Mouse (Mus musculus) stomach, embryonic 14.5 days (tissue): ENCODE results near the gene Mcoln1. TPM values are rescaled to one million over a fixed set of nuclear protein-coding genes. Genes with fewer than 3 reads are reported as not detected.
A peak's percentile ranks its signal among the peaks of the same experiment; 100 is the strongest.

Experiments
- ATAC-seq: fragments of 200-750 bp; cut with Nextera tagmentation; 2 replicates; pipeline ENCODE4 v1.8.0; 2017; ENCODE audit warnings: low read depth, moderate TSS enrichment; ENCODE audit not compliant: insufficient number of reproducible peaks, insufficient read depth, low FRiP score
- H3K27ac ChIP-seq: fragments of 300-500 bp; sonication (generic); 2 replicates; pipeline ENCODE4 v1.5.1; 2014; ENCODE audit warnings: mild to moderate bottlenecking, low read length, moderate library complexity, mixed read lengths
- H3K27me3 ChIP-seq: fragments of 300-500 bp; sonication (generic); 2 replicates; pipeline ENCODE4 v1.6.1; 2014; ENCODE audit warnings: low read length, control low read depth, mixed read lengths; ENCODE audit not compliant: control insufficient read depth, insufficient read depth
- H3K36me3 ChIP-seq: fragments of 300-500 bp; sonication (generic); 2 replicates; pipeline ENCODE4 v1.6.1; 2014; ENCODE audit warnings: mild to moderate bottlenecking, control low read depth, low read length, moderate library complexity, mixed read lengths; ENCODE audit not compliant: control insufficient read depth, insufficient read depth
- H3K4me1 ChIP-seq: fragments of 300-500 bp; sonication (generic); 2 replicates; pipeline ENCODE4 v1.6.1; 2014; ENCODE audit warnings: low read length, control low read depth, mixed read lengths; ENCODE audit not compliant: control insufficient read depth, insufficient read depth
- H3K4me2 ChIP-seq: fragments of 300-500 bp; sonication (generic); replicated peaks from 2 replicates; pipeline ENCODE4 v1.6.1; 2014; ENCODE audit warnings: low read depth, low read length, control low read depth
- H3K4me3 ChIP-seq: fragments of 300-500 bp; sonication (generic); 2 replicates; pipeline ENCODE4 v1.5.1; 2014; ENCODE audit warnings: low read depth, low read length, control low read depth
- H3K9ac ChIP-seq: fragments of 300-500 bp; sonication (generic); replicated peaks from 2 replicates; pipeline ENCODE4 v1.6.1; 2014; ENCODE audit warnings: low read depth, mild to moderate bottlenecking, control low read depth, low read length, moderate library complexity, mixed read lengths
- H3K9me3 ChIP-seq: fragments of 300-500 bp; sonication (generic); 2 replicates; pipeline ENCODE4 v1.6.1; 2016; ENCODE audit warnings: low read depth, low read length, control low read depth; ENCODE audit not compliant: control insufficient read depth
- WGBS: fragments of 180-500 bp; shearing (Covaris S2); extraction: QIAGEN DNeasy Blood & Tissue Kit; methylation state at CpG from one replicate; pipeline ENCODE4 v1.1.7; 2014; 5-methylcytosine and 5-hydroxymethylcytosine counted together
- polyA plus RNA-seq: library from polyadenylated mRNA; unstranded; fragments of >200 nt; fragmentation: Nextera tagmentation; extraction: Ambion mirVana; gene quantifications from 2 replicates; pipeline ENCODE4 v1.2.1, GENCODE M21; 2014

Gene Mcoln1
- polyA plus RNA-seq, 1 experiment from 2014 or later, result 34.3 TPM

DNA sequence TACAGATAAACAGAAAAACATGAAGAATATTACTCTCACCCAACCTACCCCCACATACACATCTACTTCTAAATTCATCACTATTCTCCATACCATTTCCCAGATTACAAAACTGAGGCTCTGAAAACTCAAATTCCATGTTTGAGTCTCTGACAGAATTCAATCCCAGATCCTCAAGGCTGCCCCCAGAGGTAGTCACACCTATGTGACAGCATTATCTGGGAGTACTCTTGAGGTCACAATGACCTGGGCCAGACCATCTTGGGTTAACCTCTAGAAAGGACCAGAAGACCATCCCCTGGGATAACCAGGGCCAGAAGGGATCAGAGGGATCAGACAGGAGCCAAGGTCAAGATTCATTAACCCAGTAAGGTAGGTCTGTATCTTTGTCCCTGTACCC lies 29.7 kb upstream of the Mcoln1 start, which contains the start of gene Tex45:
Gene Tex45 (plus strand): TSS at position 301 of the 400 bp plus-strand sequence.
- no peak for ATAC-seq
- no peak within 1 kb of the TSS for H3K27ac ChIP-seq
- no peak within 1 kb of the TSS for H3K9ac ChIP-seq
- H3K27me3 ChIP-seq, result no peaks in the 10 kb centered on the region
- no peaks in the 10 kb centered on the region for H3K9me3 ChIP-seq
- H3K36me3 ChIP-seq, result no peaks in the 10 kb centered on the region
- H3K4me3 ChIP-seq, result no peak within 1 kb of the TSS
- no peak within 1 kb of the TSS for H3K4me2 ChIP-seq
- H3K4me1 ChIP-seq, result no peaks in the 10 kb centered on the region

GRCm38 (mm10) chr8:3475715-3476429 lies 24.4 kb upstream of the Mcoln1 start:
- Histone ChIP-seq H3K36me3 (no peaks in the 10 kb centered on the region), H3K27me3 (no peaks in the 10 kb centered on the region), H3K9me3 (no peaks in the 10 kb centered on the region), H3K4me2 (peak overlapping the region; percentile 37), H3K4me3 (peak overlapping the region; percentile 15; the same call in 1 of the 2 replicates), H3K9ac (no peak overlapping the region), H3K4me1 (no peaks in the 10 kb centered on the region), H3K27ac (no peak overlapping the region)
- no peak for ATAC-seq
- 32% methylated on average over 37 of the region's 37 CpGs for WGBS

DNA sequence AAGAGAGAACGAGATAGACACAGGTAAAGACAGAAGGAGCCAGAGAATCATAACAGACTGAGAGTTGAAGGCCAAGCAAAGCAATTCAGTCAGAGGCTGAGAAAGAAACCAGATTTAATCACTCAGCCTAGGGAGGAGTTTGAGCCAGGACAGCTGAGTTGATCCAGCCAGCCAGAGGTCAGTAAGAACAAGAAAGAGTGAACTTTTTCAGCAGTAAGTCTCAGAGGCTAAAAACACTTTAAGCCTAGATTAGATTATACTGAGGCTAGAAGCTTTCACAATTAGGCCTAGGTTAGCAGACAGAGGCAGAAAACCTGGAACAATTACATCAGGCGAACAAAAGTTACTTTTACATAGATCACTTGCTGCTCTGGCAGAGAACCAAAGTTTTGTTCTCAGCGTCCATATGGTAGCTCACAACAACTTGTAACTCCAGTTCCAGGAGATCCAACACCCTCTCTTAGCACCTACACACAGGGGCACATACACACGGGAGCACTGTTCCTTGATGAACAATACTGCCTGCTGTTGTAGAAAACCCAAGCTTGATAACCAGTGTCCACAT lies 20.0 kb upstream of the Mcoln1 start:
- Histone ChIP-seq H3K9me3 (no peaks in the 10 kb centered on the region), H3K4me3 (no peak overlapping the region), H3K9ac (no peak overlapping the region), H3K27me3 (no peaks in the 10 kb centered on the region), H3K36me3 (no peaks in the 10 kb centered on the region), H3K4me1 (no peaks in the 10 kb centered on the region), H3K27ac (no peak overlapping the region; the same call in 1 of the 2 replicates), H3K4me2 (no peak overlapping the region)
- WGBS, result 48% methylated on average over 4 of the region's 4 CpGs
- no peak for ATAC-seq

DNA sequence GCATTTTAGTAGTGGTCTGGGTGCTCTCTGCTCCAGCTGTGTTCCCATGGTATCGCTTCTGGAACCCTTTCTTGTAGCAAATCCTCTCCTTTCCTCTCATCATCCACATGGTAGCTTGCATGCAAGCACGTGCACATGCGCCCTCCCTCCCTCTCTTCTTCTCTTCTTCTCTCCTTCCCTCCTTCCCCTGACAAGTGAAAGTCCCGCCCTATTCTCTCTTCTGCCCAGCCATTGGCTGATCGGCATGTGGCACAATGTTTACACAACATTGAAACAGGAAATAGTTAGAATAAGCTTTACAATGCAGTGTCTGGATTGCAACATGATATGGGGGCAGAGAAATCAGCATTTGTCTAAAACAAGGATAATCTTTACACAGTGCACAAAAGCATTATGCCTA lies 18.7 kb upstream of the Mcoln1 start:
- no peaks in the 10 kb centered on the region for H3K36me3 ChIP-seq
- 67% methylated on average over 5 of the region's 5 CpGs for WGBS
- H3K4me1 ChIP-seq, result no peaks in the 10 kb centered on the region
- ATAC-seq, result no peak
- no peak overlapping the region for H3K4me3 ChIP-seq
- H3K9ac ChIP-seq, result no peak overlapping the region
- H3K9me3 ChIP-seq, result no peaks in the 10 kb centered on the region
- H3K27ac ChIP-seq, result no peak overlapping the region
- no peaks in the 10 kb centered on the region for H3K27me3 ChIP-seq
- no peak overlapping the region for H3K4me2 ChIP-seq

DNA sequence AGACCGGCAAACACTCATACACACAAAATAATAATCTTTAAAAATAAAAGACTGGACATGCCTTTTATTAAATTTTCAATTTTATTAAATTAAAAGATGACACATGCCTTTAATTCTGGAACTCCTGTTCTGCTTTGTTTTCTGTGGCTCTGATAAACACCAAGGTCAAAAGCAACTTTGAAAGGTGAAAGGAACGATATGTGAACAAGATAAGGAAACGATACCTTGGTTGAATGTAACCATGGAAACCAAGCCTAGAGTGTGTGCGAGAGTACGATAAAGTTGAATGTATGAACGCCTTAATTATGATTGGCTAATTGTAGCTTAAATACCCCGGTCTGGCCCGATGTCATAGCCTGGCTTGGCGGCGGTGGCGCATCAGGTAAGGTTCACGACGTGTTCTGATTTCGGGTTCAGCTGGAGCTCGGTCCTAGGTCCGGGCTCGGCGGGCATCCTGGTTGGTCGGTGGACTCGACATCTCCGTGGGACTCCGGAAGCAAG lies 18.0 kb upstream of the Mcoln1 start:
- Histone ChIP-seq H3K27me3 (no peaks in the 10 kb centered on the region), H3K27ac (no peak overlapping the region), H3K36me3 (no peaks in the 10 kb centered on the region), H3K9ac (no peak overlapping the region), H3K4me2 (no peak overlapping the region), H3K4me1 (no peaks in the 10 kb centered on the region), H3K4me3 (no peak overlapping the region), H3K9me3 (no peaks in the 10 kb centered on the region)
- WGBS, result 81% methylated on average over 22 of the region's 22 CpGs
- ATAC-seq, result no peak

GRCm38 (mm10) chr8:3483546-3483945 lies 16.7 kb upstream of the Mcoln1 start:
- Histone ChIP-seq H3K4me1 (no peaks in the 10 kb centered on the region), H3K27me3 (no peaks in the 10 kb centered on the region), H3K4me2 (no peak overlapping the region), H3K27ac (no peak overlapping the region), H3K9me3 (no peaks in the 10 kb centered on the region), H3K4me3 (no peak overlapping the region), H3K9ac (no peak overlapping the region), H3K36me3 (no peaks in the 10 kb centered on the region)
- 72% methylated on average over 7 of the region's 7 CpGs for WGBS
- ATAC-seq, result no peak

DNA sequence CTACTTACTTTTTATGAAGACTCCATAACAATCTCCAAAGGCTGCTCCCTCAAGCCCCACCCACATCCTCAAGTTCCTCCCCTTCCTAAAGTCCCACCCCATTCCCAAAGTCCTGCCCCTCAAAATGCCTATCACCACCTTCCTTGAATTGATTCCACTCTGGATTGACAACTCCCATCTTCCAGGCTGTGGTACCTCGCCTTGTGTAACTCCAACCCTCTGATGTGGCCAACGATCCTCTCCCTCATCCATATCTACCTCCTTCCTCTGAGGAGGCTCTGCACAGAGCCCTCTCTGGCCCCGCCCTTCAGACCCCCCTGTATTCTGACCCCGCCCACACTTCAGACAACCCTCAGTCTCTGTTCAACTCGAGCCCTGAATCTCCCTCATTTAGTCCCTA lies 15.1 kb upstream of the Mcoln1 start:
- Histone ChIP-seq H3K4me3 (no peak overlapping the region), H3K9me3 (no peaks in the 10 kb centered on the region), H3K27me3 (no peaks in the 10 kb centered on the region), H3K4me1 (no peaks in the 10 kb centered on the region), H3K27ac (no peak overlapping the region), H3K9ac (no peak overlapping the region), H3K36me3 (no peaks in the 10 kb centered on the region), H3K4me2 (no peak overlapping the region)
- ATAC-seq, result no peak
- WGBS, result 25% methylated on average over 5 of the region's 5 CpGs

GRCm38 (mm10) chr8:3492901-3493844 lies 7.1 kb upstream of the Mcoln1 start, which contains the start of gene Zfp358:
TSS of gene Zfp358 (plus strand) at chr8:3493138.
- under 1% methylated on average over 53 of the region's 64 CpGs for WGBS
- Histone ChIP-seq H3K4me1 (peaks cover 5% of the 10 kb centered on the region; the same call in 1 of the 2 replicates), H3K27me3 (no peaks in the 10 kb centered on the region), H3K4me3 (peak within 1 kb of the TSS; percentile 92), H3K4me2 (peak within 1 kb of the TSS; percentile 46), H3K9ac (peak within 1 kb of the TSS; percentile 97), H3K36me3 (peaks cover 25% of the 10 kb centered on the region), H3K9me3 (no peaks in the 10 kb centered on the region), H3K27ac (peak within 1 kb of the TSS; percentile 88)
- peak; percentile 92 for ATAC-seq
